In the genomic region with DNA sequence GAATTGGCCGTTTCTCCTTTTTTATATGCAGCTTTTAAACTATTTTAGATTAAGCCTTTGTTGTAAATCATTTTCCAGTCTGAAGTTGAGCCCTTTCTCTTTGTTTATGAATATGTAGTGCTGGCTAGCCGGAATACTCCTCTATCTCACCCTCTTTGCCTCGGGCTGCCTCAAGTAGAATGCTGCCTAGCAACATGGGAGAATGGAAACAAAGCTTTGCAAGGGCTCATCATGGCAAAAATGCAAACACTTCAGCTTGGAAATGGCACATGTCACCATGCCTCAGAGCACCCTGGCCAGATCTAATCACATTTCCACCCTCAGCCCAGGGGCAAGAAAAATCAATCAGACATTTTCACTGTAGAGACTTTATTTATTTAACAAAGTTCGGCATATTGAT, we compare ENCODE assay signal across 14 mouse cellular contexts.
DNase-seq lines count a peak whose midpoint lies in the region; ATAC-seq and TF ChIP-seq lines count a peak whose summit lies in the region.
"Had no signal": no experiment of that assay in that cellular context is flagged by ENCODE, and none has a peak within 500 bp of the region (broad histone marks: within the 10 kb centered on the region; RNA-seq: fewer than 3 reads in every experiment).

No protein-coding gene starts in this region.

- no peaks in the 10 kb centered on the region for H3K9me3 ChIP-seq in hindbrain, embryonic 10.5 days
- no peaks in the 10 kb centered on the region for H3K9me3 ChIP-seq in hindbrain, embryonic 16.5 days (ENCODE audit: control insufficient read depth, low read length)
- no peaks in the 10 kb centered on the region for H3K9me3 ChIP-seq in hindbrain, embryonic 12.5 days (replicated peaks)
- H3K9me3 ChIP-seq in midbrain, embryonic 16.5 days (replicated peaks; ENCODE audit: control insufficient read depth, low read length, poor library complexity, severe bottlenecking): no peaks in the 10 kb centered on the region
- H3K9me3 ChIP-seq: megakaryocyte, embryonic 14.5 days had no signal

- H3K9ac ChIP-seq in hindbrain, embryonic 16.5 days (ENCODE audit: low read depth, low read length): no peak overlapping the region
- H3K9ac ChIP-seq in hindbrain, embryonic 12.5 days: no peak overlapping the region
- H3K9ac ChIP-seq in midbrain, embryonic 16.5 days (ENCODE audit: low read depth, low read length): no peak overlapping the region

- WGBS in hindbrain, embryonic 10.5 days: 50% methylated on average over 4 of the region's 4 CpGs
- 45% methylated on average over 4 of the region's 4 CpGs for WGBS in hindbrain, embryonic 16.5 days
- WGBS in hindbrain, embryonic 12.5 days: 53% methylated on average over 4 of the region's 4 CpGs
- 30% methylated on average over 4 of the region's 4 CpGs for WGBS in midbrain, embryonic 16.5 days
- 29% methylated on average over 4 of the region's 4 CpGs for WGBS in cerebellum, adult 2 months

- H3K4me3 ChIP-seq in hindbrain, embryonic 10.5 days: no peak overlapping the region
- H3K4me3 ChIP-seq in hindbrain, embryonic 16.5 days (ENCODE audit: low read length): no peak overlapping the region
- H3K4me3 ChIP-seq in hindbrain, embryonic 12.5 days: no peak overlapping the region
- H3K4me3 ChIP-seq in midbrain, embryonic 16.5 days (ENCODE audit: low read depth, low read length): no peak overlapping the region
- no peak overlapping the region for H3K4me3 ChIP-seq in cerebellum, adult 2 months (replicated peaks; ENCODE audit: insufficient read depth, low read depth, low read length)
- H3K4me3 ChIP-seq: erythroblast, embryonic 14.5 days; heart, adult 2 months; megakaryocyte, embryonic 14.5 days had no signal

- ATAC-seq in hindbrain, embryonic 16.5 days: no peak
- ATAC-seq in hindbrain, embryonic 12.5 days (ENCODE audit: low FRiP score): peak; percentile 48; the same call in 1 of the 2 replicates
- ATAC-seq in midbrain, embryonic 16.5 days: peak; percentile 86
- ATAC-seq: intestine, embryonic 16.5 days had no signal

- H3K4me1 ChIP-seq in hindbrain, embryonic 10.5 days (replicated peaks): peaks cover 4% of the 10 kb centered on the region; the same call in 1 of the 2 replicates
- no peaks in the 10 kb centered on the region for H3K4me1 ChIP-seq in hindbrain, embryonic 16.5 days (ENCODE audit: control insufficient read depth, insufficient read depth, low read depth, low read length)
- H3K4me1 ChIP-seq in hindbrain, embryonic 12.5 days: no peaks in the 10 kb centered on the region
- no peaks in the 10 kb centered on the region for H3K4me1 ChIP-seq in midbrain, embryonic 16.5 days (ENCODE audit: control insufficient read depth, insufficient read depth, low read length)
- no peaks in the 10 kb centered on the region for H3K4me1 ChIP-seq in cerebellum, adult 2 months (ENCODE audit: control insufficient read depth, insufficient read depth, low read length)
- H3K4me1 ChIP-seq: megakaryocyte, embryonic 14.5 days had no signal

- H3K27me3 ChIP-seq in hindbrain, embryonic 10.5 days (ENCODE audit: insufficient read depth, poor library complexity, severe bottlenecking): no peaks in the 10 kb centered on the region
- no peaks in the 10 kb centered on the region for H3K27me3 ChIP-seq in hindbrain, embryonic 16.5 days (replicated peaks; ENCODE audit: control insufficient read depth, insufficient read depth, low read length)
- no peaks in the 10 kb centered on the region for H3K27me3 ChIP-seq in hindbrain, embryonic 12.5 days
- H3K27me3 ChIP-seq in midbrain, embryonic 16.5 days (ENCODE audit: control insufficient read depth, insufficient read depth, low read depth, low read length): no peaks in the 10 kb centered on the region
- no peaks in the 10 kb centered on the region for H3K27me3 ChIP-seq in cerebellum, adult 2 months (ENCODE audit: control insufficient read depth, insufficient read depth, low read length)
- H3K27me3 ChIP-seq: megakaryocyte, embryonic 14.5 days had no signal

- no peak for TF ChIP-seq CTCF in cerebellum, adult 2 months (IDR thresholded peaks at IDR 0.05; ENCODE audit: borderline replicate concordance, insufficient read depth, low read depth, low read length)

- H3K27ac ChIP-seq in hindbrain, embryonic 10.5 days: no peak overlapping the region
- no peak overlapping the region for H3K27ac ChIP-seq in hindbrain, embryonic 16.5 days (ENCODE audit: low read depth, low read length)
- no peak overlapping the region for H3K27ac ChIP-seq in hindbrain, embryonic 12.5 days
- peak overlapping the region; percentile 22; the same call in 1 of the 2 replicates for H3K27ac ChIP-seq in midbrain, embryonic 16.5 days (ENCODE audit: low read length)
- H3K27ac ChIP-seq in cerebellum, adult 2 months (ENCODE audit: insufficient read depth, low read length): no peak overlapping the region
- H3K27ac ChIP-seq: heart, adult 2 months had no signal

- H3K4me2 ChIP-seq in hindbrain, embryonic 16.5 days (ENCODE audit: low read length): no peak overlapping the region
- no peak overlapping the region for H3K4me2 ChIP-seq in hindbrain, embryonic 12.5 days (replicated peaks)
- H3K4me2 ChIP-seq in midbrain, embryonic 16.5 days (ENCODE audit: low read length): no peak overlapping the region

- DNase-seq in hindbrain, embryonic 10.5 days (ENCODE audit: low spot score): peak; percentile 12
- DNase-seq in embryo, embryonic 10.5 days (ENCODE audit: low spot score): peak; percentile 20
- no peak for DNase-seq in lung, postnatal 4 days
- no peak for DNase-seq in cerebellum, adult 2 months
- DNase-seq: adrenal gland, postnatal 25 days; heart, adult 2 months; kidney, postnatal 10 days; thymus, postnatal 4 days had no signal

- TF ChIP-seq POLR2A in cerebellum, adult 2 months (IDR thresholded peaks at IDR 0.05; ENCODE audit: borderline replicate concordance, insufficient read depth, low read length): no peak

- no peaks in the 10 kb centered on the region for H3K36me3 ChIP-seq in hindbrain, embryonic 10.5 days
- H3K36me3 ChIP-seq in hindbrain, embryonic 16.5 days (ENCODE audit: control insufficient read depth, insufficient read depth, low read length): no peaks in the 10 kb centered on the region
- H3K36me3 ChIP-seq in hindbrain, embryonic 12.5 days: no peaks in the 10 kb centered on the region
- H3K36me3 ChIP-seq in midbrain, embryonic 16.5 days (ENCODE audit: control insufficient read depth, insufficient read depth, low read length): no peaks in the 10 kb centered on the region

Comparison
In these comparisons a context has a peak if more than half of its experiments do, and no peak if none do; other contexts are left out.
1. DNase-seq: peak in hindbrain, embryonic 10.5 days (single experiment) and embryo, embryonic 10.5 days (single experiment); none in lung, postnatal 4 days (0 of 2) and cerebellum, adult 2 months (0 of 2).